Mouse (Mus musculus) skeletal muscle tissue, adult 2 months (tissue): Measurements from ENCODE around the gene Cdc27.
A peak's percentile ranks its signal among the peaks of the same experiment; 100 is the strongest.

ENCODE experiments used
- DNase-seq: peaks from one replicate; pipeline ENCODE4 v3.0.0-alpha.2; 2012; ENCODE audit warnings: low read depth, low spot score

Gene Cdc27

DNA sequence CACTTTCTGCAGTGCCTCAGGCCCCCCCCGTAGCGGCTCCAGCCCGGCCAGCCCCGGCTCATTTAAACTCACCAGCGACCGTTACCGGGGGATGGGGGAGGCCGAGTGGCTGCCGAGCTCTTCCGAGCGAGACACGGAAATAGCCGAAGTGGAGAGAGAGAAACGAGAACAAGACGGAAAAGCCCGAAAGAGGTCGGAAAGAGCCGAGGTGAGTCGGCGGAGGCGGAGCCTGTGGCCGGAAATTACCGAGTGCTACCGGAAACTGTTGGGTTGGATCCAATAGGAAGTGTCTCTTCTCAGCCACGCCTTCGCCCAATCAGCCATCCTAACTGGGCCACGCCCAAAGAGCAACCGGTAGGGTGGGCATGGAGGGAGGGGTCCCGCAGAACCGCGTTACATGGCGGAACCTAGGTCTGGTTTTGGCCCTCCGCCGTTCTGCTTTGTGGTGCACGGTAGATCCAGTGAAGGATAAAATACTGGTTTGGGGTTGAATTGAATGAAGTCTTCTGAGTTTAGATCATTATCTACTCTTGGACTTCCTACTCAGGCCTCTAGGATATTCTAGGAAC lies at the start of gene Cdc27, which contains the start of gene Myl4:
Gene Cdc27 (minus strand): TSS at position 215 of the 569 bp plus-strand sequence.
Gene Myl4 (plus strand): TSS at position 258 of the 569 bp plus-strand sequence.
- peak; percentile 98 for DNase-seq

DNA sequence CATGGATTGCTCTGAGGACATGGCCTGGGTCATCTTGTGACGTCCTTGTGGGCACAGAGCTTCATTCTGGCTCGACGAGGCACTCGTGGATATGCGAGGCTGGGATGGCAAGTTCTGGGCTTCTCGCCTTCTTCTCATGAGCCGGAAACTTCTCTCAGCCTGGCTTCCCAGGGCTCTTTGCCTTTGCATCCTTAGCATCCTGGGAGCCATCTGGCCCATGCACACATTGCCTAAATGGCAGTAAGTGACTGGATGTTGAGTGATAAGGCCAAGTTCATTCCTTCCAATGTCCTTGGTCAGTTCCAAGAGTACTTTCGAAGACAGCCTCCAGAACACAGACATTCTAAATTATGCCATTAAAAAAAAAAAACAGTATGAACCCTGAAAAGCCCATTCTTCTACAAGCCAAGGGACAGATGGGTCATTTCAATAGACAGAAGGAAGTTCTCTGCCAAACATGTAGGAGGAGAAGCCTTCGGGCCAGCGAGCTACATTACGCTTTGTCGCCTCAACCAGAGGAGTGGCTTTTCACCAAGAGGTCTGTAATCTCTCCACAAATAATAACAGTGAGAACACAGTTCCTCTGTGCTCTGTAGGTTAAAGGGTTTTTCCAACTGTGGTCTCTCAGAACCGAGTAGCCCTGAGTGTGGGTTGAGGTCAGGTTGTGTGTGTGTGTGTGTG lies 49.0 kb upstream of the Cdc27 start:
- DNase-seq = no peak

DNA sequence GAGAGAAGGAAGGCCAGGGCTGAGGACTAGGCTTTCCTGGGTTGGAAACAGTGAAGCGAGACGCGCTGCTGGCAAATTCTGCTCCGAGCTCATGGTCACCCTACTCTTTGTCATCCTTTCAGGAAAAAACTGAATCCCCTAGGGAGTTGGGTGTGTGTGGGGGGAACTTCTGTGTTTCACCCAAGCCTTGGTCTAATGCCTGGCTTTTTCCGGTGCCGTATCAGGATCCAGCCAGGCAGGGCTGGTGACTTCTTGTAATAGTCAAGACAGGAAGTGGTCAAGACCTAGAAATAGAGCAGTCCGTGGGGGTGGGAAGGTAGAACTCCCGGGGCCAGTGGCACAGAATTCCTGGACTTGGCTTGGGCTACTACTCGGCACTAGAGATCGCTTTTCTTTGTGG lies 45.9 kb upstream of the Cdc27 start:
- no peak for DNase-seq

GRCm38 (mm10) chr11:104592066-104592835 lies 41.8 kb upstream of the Cdc27 start:
- no peak for DNase-seq

DNA sequence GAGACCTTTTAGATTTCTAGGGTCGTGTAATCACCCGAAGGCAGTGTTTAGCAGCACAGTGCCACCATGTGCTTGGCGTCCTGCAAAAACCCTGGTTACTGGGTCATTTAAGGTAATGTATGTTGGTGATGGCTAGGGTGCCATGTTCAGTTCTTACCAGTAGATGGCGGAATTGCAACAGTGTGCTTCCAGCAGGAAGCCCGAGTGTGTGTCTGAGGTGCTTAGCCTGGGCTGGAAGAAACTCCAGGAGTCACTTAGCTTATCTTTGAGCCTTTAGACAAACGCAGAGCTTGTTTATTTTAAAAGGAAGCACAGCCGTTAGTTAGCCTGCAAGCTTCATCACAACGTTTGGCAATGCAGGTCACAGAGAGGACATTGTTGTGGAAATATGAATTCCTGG lies 39.7 kb upstream of the Cdc27 start:
- peak; percentile 84 for DNase-seq

DNA sequence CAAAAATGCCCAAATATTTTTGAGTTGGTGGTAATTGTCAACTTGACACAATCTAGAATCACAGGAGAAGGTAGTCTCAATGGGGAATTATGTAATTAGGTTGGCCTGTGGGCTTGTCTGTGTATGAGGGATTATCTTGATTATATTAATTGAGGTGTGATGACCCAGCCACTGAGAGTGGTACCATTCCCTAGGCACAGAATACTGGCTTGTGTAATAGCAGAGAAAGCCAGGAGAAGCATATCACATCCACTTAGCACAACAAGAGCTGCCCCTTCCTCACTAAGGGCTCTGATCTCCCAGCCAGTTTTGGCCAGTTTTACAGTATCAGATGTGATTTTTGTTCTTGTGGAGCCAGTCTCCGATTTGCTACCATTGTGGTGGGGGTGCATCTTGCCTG lies 39.1 kb upstream of the Cdc27 start:
- no peak for DNase-seq

- no peak for DNase-seq
Observed at GRCm38 (mm10) chr11:104588513-104588912, 38.1 kb upstream of the Cdc27 start.

DNA sequence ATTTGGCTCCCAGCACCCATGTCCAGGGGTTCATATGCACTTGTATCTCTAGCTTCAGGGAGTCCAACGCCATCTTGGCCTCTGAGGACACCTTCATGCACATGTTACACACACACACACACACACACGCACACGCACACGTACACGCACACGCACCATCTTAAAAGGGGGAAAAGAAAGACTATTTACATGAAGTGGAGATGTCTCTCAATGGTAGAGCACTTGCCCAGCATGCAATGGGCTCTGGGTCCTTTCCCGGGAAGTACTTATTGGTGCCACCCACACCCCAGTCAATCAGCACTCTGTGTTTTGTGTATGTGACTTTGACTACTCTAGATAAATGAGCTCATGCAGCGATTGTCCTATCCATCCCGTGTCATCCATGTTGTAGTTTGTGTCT lies 37.5 kb upstream of the Cdc27 start:
- no peak for DNase-seq

DNA sequence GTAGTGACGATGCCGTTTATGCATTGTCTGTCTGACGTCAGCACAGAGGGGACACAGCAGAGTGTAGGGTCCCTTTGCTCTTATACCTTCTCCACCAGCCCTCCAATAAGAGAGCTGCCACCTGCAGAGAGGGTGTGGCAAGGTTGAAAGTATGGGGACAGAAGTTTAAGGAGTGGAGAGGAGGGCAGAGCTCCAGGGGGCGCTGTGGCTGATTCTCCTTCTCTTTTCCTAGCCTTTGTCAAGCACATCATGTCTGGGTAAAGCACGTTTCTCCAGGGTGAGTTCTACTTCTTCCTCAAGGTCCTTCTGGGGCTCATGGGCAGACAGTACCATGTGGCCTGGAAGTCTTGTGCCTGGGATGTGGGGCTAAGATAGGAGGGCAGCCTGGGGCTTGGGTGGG lies 35.1 kb upstream of the Cdc27 start:
- no peak for DNase-seq

- no peak for DNase-seq
Observed at GRCm38 (mm10) chr11:104582630-104583364, 32.4 kb upstream of the Cdc27 start.

DNA sequence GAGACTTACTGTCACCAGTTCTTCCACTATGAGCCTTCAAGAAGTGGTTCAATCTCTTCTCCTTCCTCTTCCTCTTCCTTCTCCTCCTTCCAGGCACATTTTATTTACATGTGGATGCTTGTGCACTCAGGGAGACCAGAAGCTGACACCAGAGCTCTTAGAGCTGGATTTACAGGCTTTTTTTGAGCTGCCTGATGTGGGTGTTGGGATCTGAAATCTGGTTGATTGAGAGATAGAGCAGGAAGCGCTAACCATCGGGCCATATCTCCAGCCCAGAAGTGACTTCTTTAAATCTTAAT lies 31.8 kb upstream of the Cdc27 start:
- no peak for DNase-seq

GRCm38 (mm10) chr11:104581446-104582307 lies 31.3 kb upstream of the Cdc27 start:
- no peak for DNase-seq

GRCm38 (mm10) chr11:104580606-104581005 lies 30.2 kb upstream of the Cdc27 start:
- DNase-seq = no peak

- no peak for DNase-seq
Observed at GRCm38 (mm10) chr11:104580091-104580490, 29.7 kb upstream of the Cdc27 start.

GRCm38 (mm10) chr11:104579575-104579974 lies 29.2 kb upstream of the Cdc27 start:
- DNase-seq = no peak

DNA sequence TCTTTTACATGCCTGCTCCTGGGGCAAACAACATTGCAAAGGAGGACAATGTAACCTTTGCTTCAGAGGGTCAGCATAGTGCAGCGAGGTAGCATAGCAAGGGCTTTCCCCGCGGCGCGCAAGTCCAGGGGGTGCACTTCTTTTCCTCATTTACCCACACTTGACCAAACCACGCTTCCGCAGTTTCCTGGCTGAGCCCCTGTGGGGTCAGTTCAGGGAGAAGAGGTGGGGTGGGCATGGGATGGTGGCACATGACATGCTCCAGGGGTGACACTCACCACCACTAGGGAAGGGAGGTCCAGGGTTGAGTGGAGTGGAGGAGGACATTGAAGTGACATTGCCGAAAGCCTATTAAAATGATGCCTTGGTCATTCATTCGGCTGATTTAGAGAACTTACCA lies 28.7 kb upstream of the Cdc27 start:
- DNase-seq = no peak

DNA sequence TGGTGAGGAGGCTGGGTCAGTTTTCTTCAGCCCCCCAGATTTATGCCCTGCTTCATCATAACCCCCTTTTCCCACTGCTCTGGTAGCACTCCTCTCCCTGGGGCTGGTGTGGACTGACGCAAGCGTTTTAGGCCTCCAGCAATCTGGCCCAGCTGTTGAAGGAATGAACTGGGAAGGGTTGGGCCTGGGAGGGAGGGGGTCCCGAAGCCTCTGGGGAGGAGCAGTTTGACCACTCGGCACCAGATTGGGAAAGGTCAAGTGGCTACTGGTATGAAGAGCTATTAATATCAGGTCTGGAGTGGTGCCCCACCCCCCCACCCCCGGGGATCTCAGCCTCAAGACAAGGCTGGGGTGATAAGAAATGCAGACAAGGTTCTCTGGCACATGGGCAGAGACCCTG lies 27.7 kb upstream of the Cdc27 start:
- no peak for DNase-seq

DNA sequence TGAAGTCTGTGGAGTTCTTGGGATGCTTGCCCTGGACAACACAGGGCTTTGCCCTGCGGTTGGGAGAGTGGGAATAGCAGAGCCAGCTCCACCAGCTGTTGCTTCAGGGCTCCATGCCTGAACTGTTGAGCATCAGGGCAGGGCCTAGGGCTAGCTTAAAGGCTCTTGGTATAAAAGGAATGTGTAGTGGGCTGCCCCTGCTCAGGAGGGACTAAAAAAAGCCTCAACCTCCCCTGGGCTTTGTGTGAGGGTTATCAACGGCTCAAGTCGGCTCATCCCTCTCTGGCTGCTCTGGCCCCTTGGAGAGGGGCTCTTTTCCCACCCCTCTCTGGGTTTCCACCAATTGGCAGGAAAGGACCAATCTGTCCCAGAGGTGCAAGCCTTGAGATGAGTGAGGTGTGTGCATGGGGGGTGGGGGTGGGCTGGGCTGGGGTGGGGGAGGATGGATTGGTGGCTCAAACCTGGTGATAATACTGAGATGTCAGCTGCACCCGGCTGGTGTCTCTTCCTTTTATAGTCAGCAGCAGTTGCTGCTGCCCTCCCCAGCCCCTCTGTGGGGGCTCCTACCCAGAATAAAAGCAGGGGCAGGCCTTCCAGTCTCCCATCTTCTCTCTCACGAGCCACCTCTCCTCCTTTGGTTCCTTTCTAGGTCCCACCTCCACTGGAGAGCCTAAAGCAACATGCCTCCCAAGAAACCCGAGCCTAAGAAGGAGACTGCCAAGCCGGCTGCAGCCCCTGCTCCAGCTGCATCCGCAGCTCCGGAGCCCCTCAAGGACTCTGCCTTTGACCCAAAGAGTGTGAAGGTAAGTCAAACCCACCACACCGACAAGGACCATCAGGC lies 26.6 kb upstream of the Cdc27 start:
- no peak for DNase-seq

DNA sequence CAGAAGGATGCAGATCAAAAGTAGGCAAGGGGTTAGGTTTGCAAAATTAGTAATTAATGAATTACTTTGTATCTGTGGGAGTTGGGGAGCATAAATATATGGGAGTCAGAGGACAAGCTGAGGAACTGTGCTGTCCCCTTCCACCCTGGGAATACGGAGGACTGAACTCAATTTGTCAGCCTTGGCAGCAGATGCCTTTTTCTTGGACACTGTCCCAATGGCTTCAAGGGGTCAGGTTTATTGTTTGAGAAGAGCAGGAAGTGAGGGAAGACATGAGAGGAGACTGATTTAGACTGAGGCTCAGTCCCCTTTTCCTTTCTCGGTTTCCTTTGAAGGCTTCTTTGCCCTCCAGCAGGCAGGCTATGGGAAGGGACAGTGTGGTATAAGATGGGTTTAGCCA lies 22.1 kb upstream of the Cdc27 start:
- no peak for DNase-seq

- DNase-seq = no peak
Observed at GRCm38 (mm10) chr11:104572091-104572490, 21.7 kb upstream of the Cdc27 start.
